Mouse (Mus musculus) common myeloid progenitor, adult 5-6 weeks (primary cell): ENCODE results near the gene Notch1. TPM values are rescaled to one million over a fixed set of nuclear protein-coding genes. Genes with fewer than 3 reads are reported as not detected.

ENCODE experiments used
- ATAC-seq: replicated peaks from 2 replicates; pipeline ENCODE4 v1.8.0; 2016; ENCODE audit warnings: low read depth, mild to moderate bottlenecking, moderate TSS enrichment, inconsistent platforms; ENCODE audit not compliant: poor library complexity, severe bottlenecking
- total RNA-seq: library from RNA; stranded (forward); fragments of 200-1000, 187-1606 nt; gene quantifications from 2 replicates; pipeline ENCODE4 v1.2.3, GENCODE M21; 2017

The Notch1 gene
- total RNA-seq, 1 experiment from 2014 or later, result 13.7 TPM

DNA sequence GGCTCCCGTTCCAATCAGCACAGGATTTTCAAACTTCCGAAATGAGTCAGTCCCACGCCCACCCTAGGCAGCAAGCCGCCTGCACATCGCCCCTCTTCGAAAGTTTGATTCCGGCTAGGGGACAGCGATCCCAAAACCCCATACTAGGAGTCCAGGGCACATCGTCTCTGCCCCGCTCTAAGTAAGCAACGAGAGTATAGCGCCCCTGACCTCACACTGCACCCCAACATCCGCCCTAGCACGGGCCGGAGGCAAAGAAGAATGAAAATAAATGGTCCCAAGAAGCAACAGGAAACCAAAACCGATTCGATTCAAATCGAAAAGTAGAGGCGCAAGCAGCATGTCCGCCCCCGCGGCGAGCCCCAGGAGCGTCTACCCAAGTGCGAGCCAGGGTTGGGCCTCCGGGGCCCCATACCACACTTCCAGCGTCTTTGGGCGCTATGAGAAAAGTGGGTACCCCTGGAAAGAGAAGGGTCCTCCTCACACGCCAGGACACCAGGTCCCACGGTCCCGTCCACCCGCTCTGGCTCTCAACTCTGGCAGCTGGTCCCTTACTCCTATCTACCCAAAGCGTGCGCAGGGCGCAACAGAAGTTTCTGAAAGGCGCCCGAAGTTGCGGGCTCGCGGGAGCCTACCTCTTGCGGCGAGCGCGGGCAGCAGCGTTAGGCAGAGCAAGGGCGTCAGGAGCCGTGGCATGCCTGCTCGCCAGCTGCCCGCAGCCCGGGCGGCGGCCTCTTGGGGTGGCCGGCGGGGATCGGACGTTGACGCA lies 13.4 kb downstream of the Notch1 start:
- no peak for ATAC-seq

DNA sequence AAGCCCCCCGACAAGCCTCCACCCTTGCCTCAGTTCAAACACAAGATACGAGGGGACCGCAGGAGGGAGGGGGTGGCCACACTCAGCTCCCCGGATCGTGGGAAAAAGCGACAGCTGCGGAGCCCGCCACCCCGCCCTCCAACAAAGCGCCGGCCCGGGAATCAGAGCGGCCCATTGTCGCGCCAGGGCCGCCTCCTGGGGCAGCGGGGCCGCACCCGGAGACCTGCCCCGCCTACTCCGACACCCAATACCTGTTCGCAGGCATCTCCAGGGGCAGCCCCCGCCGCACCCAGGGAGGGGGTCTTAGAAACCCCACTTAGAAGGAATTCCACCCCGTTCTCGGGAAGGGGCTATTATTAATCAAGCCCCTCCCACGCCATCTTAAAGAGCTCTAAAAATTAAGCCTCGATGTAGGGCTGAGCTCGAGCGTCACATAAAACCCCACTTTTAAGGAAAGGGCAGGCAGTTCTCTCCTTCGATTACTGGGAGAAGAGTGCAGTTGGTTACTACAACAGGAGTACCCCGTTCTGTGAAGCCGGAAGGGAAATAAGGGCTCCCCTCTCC lies 14.1 kb downstream of the Notch1 start:
- no peak for ATAC-seq

DNA sequence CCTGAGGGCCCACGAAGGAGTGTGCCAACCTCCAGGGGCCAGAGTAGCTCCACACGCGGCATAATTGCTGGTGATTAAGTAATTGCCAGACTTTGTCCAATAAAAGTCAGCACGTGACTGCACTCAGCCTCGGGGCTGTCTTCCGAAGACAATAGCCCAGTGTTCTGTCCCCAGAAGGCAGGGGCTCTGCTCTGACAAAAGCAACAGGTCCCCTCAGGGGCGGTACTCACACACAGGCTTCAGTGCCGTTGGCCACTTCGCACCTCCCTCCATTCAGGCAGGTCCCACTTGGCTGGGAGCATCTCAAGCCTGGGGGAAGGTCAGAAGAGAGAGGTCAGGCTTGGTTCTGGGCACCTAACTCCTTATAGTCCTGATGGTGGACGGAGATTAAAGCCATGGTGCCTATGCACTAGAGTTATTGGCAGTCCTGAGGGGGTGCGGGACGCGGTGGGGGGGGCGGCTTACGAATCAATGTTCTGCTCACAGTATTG lies 14.8 kb downstream of the Notch1 start:
- no peak for ATAC-seq

DNA sequence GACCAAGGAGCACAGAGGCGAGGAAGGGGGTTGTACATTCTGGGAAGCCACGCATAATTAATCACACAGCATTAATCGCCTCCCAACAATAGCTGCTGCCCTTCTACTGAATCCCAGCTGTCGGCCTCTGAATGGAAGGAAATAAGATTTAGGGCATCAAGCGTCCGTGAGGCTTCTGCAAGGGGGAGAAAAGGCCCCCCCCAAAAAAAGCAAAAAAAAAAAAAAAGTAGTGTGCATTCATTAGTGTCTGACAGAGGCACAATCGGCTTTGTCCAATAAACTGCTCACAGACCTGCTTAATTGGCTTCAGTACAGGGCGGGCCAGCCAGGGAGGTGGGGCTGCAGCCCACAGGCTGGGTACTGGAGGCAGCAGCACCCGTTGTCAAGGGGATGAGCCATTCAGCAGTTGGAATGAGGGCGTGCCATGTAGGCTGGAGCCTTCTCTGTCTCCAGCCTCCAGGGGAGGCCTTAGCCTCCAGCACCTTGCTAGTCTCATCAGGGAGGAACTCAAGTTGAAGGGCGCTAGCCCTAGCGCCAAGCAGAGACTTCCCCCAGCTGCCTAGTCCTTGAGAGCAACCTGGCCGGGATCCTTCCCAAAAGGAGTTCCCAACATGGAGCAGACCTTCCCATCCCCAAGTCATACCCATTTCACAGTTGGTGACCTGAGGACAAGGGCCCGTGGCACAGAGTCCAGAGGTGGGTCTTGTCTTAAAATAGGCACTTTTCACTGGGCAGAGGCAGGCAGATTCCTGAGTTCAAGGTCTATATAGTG lies 15.7 kb downstream of the Notch1 start:
- no peak for ATAC-seq

DNA sequence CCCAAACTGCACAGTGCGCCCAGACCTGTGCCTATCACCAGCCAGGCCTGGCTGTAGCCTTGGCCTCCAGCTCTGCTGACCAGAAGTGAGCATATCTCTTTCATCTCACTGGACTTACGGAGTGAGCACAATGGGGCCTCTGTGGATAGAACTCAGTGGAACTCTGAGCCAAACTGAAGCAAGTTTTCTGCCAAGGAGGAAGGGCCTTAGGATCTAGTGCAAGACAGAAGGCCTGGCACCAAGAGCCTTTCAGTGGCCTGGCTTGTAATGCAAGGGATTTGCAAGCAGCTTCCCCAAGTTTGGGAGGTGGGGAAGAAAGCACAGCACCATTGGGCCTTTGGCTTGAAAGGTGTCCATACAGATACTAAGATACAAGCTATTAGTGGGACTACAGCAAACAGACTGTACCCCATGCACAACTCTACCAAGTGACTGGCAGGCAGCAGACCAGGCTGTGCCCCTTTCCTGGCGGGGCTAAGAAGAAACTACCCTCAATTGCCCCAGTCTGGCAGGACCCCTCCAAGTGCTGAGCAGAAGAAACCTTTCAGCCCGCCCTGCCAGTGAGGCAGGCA lies 16.4 kb downstream of the Notch1 start:
- no peak for ATAC-seq

DNA sequence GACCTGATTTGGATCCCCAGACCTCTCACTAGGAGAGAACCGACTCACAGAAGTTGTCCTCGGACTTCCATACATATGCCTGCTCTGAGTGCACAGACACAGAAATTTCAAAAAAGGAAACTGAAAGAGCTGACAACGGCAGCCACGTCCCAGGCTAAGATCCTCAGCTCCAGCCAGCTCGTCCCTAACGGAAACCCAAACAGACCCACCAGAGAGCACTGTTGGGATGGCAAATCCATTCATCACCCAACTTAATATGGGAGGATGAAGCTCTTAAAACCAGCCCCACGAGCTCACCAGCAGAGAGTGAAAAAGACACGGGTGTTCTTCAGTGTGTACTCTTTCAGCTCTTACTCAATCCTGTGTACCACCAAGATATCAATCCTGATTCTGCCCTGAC lies 17.8 kb downstream of the Notch1 start:
- ATAC-seq, result no peak

DNA sequence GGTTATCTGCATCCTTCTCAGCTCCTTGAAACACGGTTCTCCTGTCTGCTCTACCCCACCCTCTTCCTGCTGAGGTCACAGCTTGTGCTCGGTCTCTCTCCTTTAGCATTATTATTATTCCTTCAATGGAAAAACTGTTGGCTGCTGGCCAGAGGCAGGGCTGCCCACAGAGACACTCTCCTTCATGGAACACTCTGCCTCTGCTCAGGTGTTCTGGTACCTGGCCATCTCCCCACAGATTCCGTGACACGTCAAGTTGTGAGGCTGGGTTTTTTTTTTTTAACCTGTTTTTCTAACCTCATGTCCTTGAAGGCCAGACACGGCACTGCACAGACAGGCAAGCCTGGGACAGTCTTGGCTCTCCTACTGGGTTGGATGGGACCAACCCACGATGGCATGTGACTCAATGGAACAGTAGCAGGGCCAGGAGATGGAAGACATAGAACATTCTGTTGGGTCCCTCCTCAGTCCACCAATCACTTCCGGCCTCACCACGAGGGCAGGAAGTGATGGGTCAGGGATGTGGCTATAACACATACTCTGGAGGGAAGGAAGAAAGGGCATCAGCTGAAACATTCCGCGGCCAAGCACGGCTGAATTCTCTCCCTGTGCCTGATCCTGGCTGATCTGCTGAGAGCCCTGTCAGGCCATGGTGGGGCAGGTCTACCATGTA lies 18.5 kb downstream of the Notch1 start:
- ATAC-seq, result 0 out of 2 replicates have a peak, but pooled peaks have one; percentile 16

DNA sequence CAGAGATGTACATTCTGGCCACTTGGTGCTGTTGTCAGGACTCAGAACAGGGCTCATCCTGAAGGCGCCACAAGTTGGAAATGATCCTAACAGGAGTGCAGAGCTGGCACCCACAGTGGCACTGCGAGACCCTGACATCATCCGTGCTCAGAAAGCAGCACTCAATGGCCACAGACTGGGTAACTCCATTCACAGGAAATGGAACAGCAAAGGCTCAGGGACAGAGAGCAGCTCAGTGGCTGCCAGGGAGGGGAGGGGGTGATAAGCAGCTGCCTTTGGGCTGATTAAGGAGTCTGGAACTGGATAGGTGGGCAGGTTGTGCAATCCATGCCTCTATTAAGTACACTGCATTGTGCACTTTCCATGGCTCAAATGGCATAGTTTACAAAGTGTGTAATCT lies 20.0 kb downstream of the Notch1 start:
- 0 out of 2 replicates have a peak, but pooled peaks have one; percentile 8 for ATAC-seq

DNA sequence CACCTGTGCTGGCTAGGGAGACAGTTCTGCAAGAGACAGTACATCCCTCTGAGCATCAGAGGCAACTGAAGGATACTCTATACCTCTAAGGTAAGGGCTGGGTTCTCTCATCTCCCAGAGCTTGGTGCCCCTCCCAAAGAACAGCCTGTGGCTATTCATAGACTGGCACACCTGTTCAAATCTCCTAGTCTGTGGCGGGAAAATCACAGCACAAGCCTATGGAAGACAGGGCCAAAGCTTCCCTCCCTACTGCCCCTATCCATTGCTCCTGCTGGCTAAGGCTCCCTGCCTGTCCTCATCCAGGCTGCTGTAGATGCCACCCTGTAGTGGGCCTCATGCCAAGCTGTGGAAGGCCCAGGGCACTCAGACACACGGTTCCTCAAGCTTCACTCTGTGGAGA lies 20.8 kb downstream of the Notch1 start:
- no peak for ATAC-seq

DNA sequence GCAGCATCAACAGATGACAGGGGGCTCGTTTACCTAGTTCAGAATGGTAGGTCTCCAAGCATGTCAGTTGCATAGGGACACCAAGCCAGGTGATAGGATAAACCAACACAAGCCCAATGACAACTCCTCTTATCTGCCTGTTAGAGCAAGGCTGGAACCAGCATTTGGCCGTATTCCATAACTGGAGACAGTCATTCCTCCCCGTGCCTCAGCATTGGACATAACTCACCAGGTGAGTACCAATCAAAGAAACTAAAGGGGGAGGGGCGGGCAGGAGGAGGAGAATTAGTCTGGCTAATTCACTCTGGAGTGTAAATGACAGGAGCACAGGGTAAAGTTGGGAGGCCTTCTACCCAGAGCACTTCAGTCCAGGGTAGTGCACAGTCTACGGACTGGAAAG lies 21.5 kb downstream of the Notch1 start:
- no peak for ATAC-seq

DNA sequence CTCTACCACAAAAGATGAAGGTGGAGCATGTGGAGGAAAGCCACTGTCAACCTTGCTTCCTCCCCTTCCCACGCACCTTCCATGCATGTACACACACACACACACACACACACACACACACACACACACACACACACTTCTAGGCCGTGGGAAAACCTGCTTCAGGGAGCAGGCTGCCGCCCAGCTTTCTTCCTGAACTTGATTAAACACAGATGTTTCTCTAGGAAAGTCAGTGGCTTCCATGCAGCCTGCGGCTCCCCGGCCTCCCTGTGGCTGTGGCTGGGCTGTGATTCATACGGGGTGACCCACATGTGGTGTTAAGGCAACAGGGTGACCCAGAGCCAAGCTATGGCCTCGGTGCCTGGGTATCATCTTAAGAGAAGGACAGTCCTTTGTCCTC lies 22.1 kb downstream of the Notch1 start:
- ATAC-seq, result no peak

DNA sequence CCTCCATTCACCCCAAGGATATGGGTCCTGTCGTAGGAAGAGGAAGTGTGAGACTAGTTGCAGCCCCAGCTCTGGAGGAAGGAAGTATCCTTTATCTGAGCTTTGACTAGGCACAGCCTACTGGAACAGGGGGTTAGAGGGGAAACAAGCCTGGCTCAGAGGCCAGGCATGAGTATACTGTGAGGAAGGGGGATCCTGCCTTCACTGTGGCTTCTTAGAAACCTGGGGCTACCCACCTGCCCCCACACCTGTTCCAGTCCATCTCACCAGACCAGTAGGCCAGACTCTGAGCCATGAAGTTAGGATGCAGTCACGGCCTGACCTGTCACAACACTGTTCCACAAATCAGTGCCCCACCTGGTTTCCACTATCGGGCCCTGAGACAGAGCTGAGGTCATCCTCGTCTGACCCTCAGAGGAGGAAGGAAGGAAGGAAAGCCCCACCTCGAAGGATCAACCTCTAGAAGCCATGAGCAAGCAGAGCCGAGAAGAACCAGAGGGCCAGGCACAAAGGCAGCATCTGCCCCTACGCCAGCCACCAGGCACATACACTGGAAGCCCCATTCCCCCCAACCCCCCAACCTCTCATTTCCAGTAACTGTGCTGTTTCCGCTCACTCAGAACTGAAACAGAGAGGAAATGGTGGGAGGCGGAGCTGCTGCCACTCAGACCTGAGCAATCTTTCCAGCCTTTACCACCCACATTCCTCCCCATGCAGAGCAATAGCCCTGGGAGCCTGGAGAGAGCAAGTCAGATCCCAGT lies 23.3 kb downstream of the Notch1 start:
- ATAC-seq, result peak; percentile 79

DNA sequence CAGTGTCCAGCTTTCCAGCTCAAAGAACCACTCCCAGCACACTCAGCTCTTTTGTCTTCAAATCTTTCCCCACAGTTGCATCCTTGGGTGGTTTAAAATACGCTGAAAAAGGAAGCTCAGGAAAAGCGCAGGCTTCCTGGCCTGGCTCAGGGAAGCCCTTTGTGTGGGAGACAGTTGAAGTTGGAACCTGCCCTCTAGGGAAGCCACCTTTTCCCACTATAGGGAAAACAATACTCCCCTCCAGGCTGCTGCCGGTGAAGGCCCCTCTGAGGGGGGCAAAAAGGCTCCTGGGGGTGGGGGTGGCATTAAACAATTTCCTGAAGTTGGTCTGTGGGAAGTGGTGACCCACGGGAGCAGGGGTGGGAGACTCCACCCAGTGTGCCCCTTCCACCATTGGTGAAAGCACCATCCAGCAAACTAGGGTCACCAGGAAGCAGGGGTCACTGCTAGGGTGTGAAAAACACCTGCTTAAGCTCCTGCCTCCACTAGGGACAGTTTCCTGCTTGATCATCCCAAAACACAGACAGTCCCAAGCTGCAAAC lies 25.6 kb downstream of the Notch1 start:
- ATAC-seq, result no peak

DNA sequence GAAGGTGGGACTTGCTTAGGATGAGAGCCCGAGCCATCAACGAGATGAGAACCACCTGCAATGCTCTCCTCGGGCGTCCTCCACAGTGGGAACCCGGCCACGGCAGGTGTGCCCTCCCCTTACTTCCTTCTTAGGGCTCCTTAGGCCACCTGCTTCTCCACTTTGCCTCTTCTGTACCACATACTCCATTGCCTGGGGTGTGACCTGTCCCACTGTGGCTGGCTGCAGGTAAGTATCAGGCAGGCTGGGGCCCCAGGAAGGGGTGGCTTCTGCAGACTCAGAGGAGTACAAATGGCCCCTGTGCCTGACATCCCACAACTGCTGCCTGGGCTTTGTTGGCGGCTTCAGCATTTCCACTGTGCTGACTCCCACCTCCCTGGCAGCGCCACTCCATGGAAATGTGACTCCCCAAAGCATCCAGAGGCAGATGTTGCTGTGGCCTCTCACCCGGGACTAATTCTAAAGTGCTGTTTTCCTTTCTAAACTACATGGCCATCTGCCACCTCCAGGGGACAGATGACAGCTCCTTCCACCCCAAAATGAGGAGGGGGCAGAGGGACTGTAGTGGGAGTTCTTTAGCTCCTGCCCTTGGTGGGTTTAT lies 27.8 kb downstream of the Notch1 start:
- no peak for ATAC-seq

DNA sequence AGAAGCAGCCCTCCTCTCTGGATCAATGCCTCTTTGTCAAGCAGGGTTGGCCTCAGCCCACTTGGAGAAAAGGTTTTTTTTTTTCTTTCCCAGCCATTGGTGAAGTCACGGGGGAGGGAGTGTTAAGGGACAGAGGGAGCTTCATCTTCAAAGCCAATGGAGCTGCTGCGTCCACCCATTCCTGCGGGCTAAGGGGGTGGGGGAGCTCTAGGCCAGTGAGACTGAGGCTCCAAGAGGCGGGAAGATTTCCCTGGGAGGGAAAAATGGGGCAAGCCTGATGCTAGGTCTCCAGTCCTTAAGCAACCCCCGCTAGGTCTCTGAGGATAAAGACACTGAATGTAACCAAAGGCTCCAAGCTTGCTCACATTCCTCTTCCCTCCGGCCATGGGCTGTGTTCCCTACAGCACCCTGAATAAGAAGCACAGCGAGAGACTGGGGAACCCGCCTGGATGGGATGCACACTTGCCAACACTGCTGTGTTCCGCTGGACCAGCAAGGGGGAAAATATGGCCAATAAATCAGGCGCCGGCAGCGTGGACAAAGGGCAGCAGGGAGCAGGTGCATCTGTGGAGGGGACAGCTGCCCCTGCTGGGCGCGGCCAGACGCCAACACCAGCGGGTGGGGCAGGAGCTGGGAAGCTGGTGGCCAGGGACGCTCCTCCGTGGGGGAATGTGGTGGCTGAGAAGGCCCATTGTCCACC lies 29.0 kb downstream of the Notch1 start:
- ATAC-seq, result no peak

DNA sequence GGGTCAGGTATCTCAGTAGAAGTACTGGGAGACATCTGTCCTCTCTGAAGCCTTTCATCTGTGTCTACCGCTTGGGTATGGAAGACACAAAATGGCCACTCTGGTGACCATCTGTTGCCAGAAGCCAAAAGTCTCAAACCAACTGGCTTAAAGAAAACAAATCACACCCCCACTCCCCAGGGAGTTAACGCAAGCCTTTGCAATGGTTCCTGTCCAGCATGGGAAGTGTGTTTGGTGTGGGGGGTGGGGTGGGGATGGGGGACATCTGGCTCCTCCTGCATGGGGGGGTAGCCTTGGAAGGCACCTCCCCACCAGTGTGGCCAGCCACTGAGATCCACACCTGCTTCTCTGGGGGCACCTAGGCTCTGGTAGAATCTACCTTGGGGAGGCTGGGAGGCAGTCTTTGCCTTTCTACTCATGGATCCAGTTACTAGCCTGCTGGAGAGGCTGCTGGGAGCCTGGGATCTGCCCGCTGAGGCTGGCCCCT lies 29.6 kb downstream of the Notch1 start:
- ATAC-seq, result no peak

DNA sequence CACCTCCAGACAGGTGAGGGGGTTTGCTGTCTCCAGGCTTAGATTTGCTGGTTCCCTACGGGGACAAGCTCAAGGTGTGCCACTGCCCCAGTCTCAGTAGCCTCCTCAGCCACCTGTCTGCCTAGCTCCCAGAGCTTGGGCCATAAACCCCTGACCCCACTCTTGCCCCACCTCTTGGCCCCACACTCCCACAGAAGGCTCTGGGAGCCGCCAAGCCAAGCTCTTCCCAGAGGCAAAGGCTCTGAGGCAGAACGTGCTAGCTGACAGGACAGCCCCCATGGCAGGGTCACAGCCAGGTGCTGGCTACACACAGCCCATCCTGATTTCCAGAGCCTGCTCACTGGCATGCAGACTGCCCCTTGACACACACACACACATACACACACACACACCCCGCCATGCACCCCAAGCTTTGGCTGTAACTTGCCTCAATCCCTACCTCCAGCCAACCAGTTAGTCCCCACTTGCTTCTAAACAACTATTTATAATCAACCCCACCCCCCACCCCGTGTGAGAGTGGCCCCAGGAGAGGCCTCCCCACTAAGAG lies 30.1 kb downstream of the Notch1 start:
- no peak for ATAC-seq

DNA sequence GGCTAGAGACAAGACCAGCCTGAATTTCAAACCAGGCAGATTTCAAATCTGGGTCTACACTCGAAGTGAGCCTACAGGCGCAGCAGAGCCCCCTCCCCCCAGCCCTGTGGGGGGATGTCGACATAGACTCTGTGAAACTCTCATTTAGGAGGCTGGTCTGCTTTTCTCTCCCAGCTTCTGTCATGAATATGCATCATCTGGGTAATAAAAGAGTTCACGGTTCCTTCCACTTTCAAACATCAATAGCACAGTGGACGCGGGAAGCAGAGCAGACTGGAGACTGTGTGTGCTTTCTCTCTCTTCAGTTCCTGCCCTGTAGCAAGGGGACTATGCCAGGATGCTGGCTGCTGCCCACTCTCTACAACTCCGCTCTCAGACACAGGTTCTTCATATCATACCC lies 30.8 kb downstream of the Notch1 start:
- ATAC-seq, result no peak
